Mouse (Mus musculus): ENCODE results near the gene Mgst1.
A peak's percentile ranks its signal among the peaks of the same experiment; 100 is the strongest.

GRCm38 (mm10) chr6:138153111-138153510, 13.0 kb downstream of the Mgst1 start:
- peak; percentile 90; the same call in 1 of the 2 replicates for TF ChIP-seq CTCF (IDR thresholded peaks at IDR 0.05; ENCODE audit: control insufficient read depth, insufficient read depth, insufficient replicate concordance, low read depth, low read length)
- TF ChIP-seq POLR2A (IDR thresholded peaks at IDR 0.05; ENCODE audit: control insufficient read depth, low read depth, low read length), result no peak
